ENCODE assay signal across 12 mouse cellular contexts in the genomic region with DNA sequence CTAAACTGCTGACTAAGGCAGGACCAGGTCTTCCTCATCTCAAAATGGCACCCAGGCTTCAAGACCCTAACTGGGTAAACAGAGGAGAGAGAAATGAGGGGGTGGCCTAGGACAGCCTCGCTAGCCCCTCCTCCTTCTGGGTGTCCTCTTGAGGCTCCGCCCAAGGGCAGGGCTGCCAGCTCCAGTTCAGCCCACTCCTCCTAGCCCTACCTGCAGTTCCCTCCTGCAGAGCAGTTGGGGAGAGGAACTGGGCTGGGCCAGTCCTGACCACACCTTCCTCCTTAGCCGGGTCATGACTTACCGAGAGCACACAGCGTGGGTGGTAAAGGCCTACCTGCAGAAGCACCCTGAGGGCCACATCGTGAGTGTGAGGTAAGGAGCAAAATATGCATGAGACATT. TPM values are rescaled to one million over a fixed set of nuclear protein-coding genes. Genes with fewer than 3 reads are reported as not detected.
A peak's percentile ranks its signal among the peaks of the same experiment; 100 is the strongest.
DNase-seq lines count a peak whose midpoint lies in the region; ATAC-seq lines count a peak whose summit lies in the region.
"Had no signal": no experiment of that assay in that cellular context is flagged by ENCODE, and none has a peak within 500 bp of the region (broad histone marks: within the 10 kb centered on the region; RNA-seq: fewer than 3 reads in every experiment).

No protein-coding gene starts in this region.

- no peak overlapping the region for H3K4me2 ChIP-seq in hindbrain, embryonic 13.5 days
- no peak overlapping the region for H3K4me2 ChIP-seq in hindbrain, embryonic 11.5 days (replicated peaks; ENCODE audit: low read depth, low read length)
- H3K4me2 ChIP-seq in forebrain, embryonic 15.5 days (replicated peaks), result no peak overlapping the region
- no peak overlapping the region for H3K4me2 ChIP-seq in midbrain, embryonic 12.5 days (replicated peaks)

- no peaks in the 10 kb centered on the region for H3K27me3 ChIP-seq in hindbrain, embryonic 13.5 days
- H3K27me3 ChIP-seq in hindbrain, embryonic 11.5 days (ENCODE audit: control insufficient read depth, insufficient read depth, low read length), result no peaks in the 10 kb centered on the region
- no peaks in the 10 kb centered on the region for H3K27me3 ChIP-seq in forebrain, embryonic 15.5 days
- no peaks in the 10 kb centered on the region for H3K27me3 ChIP-seq in midbrain, embryonic 12.5 days
- no peaks in the 10 kb centered on the region for H3K27me3 ChIP-seq in limb, embryonic 10.5 days (ENCODE audit: low read depth, poor library complexity, severe bottlenecking)

- H3K36me3 ChIP-seq in hindbrain, embryonic 13.5 days, result peaks cover 56% of the 10 kb centered on the region
- peaks cover 2% of the 10 kb centered on the region; the same call in 1 of the 2 replicates for H3K36me3 ChIP-seq in hindbrain, embryonic 11.5 days (ENCODE audit: control insufficient read depth, insufficient read depth, low read length)
- H3K36me3 ChIP-seq in forebrain, embryonic 15.5 days, result peaks cover 16% of the 10 kb centered on the region; the same call in 1 of the 2 replicates
- peaks cover 67% of the 10 kb centered on the region for H3K36me3 ChIP-seq in midbrain, embryonic 12.5 days
- peaks cover 92% of the 10 kb centered on the region for H3K36me3 ChIP-seq in limb, embryonic 10.5 days

- WGBS in hindbrain, embryonic 13.5 days, result 75% methylated on average over 6 of the region's 6 CpGs
- WGBS in hindbrain, embryonic 11.5 days, result 74% methylated on average over 6 of the region's 6 CpGs
- WGBS in forebrain, embryonic 15.5 days, result 63% methylated on average over 6 of the region's 6 CpGs
- 74% methylated on average over 6 of the region's 6 CpGs for WGBS in midbrain, embryonic 12.5 days
- WGBS in limb, embryonic 10.5 days, result 47% methylated on average over 6 of the region's 6 CpGs

- no peak overlapping the region for H3K9ac ChIP-seq in hindbrain, embryonic 13.5 days
- H3K9ac ChIP-seq in hindbrain, embryonic 11.5 days (ENCODE audit: low read depth, low read length), result no peak overlapping the region
- no peak overlapping the region for H3K9ac ChIP-seq in forebrain, embryonic 15.5 days (replicated peaks)
- H3K9ac ChIP-seq in midbrain, embryonic 12.5 days (replicated peaks), result no peak overlapping the region

- no peak for DNase-seq in hindbrain, embryonic 11.5 days (ENCODE audit: low spot score)
- peak; percentile 49 for DNase-seq in CD4-positive helper T cell, adult 2 months (ENCODE audit: low read depth, low spot score)
- DNase-seq in layer of hippocampus, adult 18-20 months (ENCODE audit: low spot score in 2 of 2), result no peak
- DNase-seq in limb, embryonic 10.5 days (ENCODE audit: low spot score), result no peak
- DNase-seq in cerebellum, postnatal 25 days, result no peak
- DNase-seq: gastrocnemius, postnatal 10 days; left cerebral cortex, postnatal 4 days; right cerebral cortex, postnatal 4 days had no signal

- H3K4me3 ChIP-seq in hindbrain, embryonic 13.5 days, result no peak overlapping the region
- no peak overlapping the region for H3K4me3 ChIP-seq in hindbrain, embryonic 11.5 days (ENCODE audit: low read depth, low read length)
- H3K4me3 ChIP-seq in forebrain, embryonic 15.5 days, result no peak overlapping the region
- no peak overlapping the region for H3K4me3 ChIP-seq in midbrain, embryonic 12.5 days
- H3K4me3 ChIP-seq in limb, embryonic 10.5 days, result no peak overlapping the region
- H3K4me3 ChIP-seq: myocyte had no signal

- H3K4me1 ChIP-seq in hindbrain, embryonic 13.5 days (replicated peaks), result peaks cover 70% of the 10 kb centered on the region
- no peaks in the 10 kb centered on the region for H3K4me1 ChIP-seq in hindbrain, embryonic 11.5 days (replicated peaks; ENCODE audit: control insufficient read depth, insufficient read depth, low read length)
- H3K4me1 ChIP-seq in forebrain, embryonic 15.5 days, result peaks cover 22% of the 10 kb centered on the region
- H3K4me1 ChIP-seq in midbrain, embryonic 12.5 days, result peaks cover 10% of the 10 kb centered on the region; the same call in 1 of the 2 replicates
- H3K4me1 ChIP-seq in limb, embryonic 10.5 days, result peaks cover 11% of the 10 kb centered on the region

- no peaks in the 10 kb centered on the region for H3K9me3 ChIP-seq in hindbrain, embryonic 13.5 days
- H3K9me3 ChIP-seq in hindbrain, embryonic 11.5 days (ENCODE audit: control insufficient read depth, low read length), result no peaks in the 10 kb centered on the region
- no peaks in the 10 kb centered on the region for H3K9me3 ChIP-seq in forebrain, embryonic 15.5 days
- no peaks in the 10 kb centered on the region for H3K9me3 ChIP-seq in midbrain, embryonic 12.5 days
- no peaks in the 10 kb centered on the region for H3K9me3 ChIP-seq in limb, embryonic 10.5 days (replicated peaks)

- H3K27ac ChIP-seq in hindbrain, embryonic 13.5 days, result peak overlapping the region; percentile 87
- no peak overlapping the region for H3K27ac ChIP-seq in hindbrain, embryonic 11.5 days (ENCODE audit: low read depth, low read length)
- H3K27ac ChIP-seq in forebrain, embryonic 15.5 days (replicated peaks), result peak overlapping the region; percentile 89
- peak overlapping the region; percentile 52; the same call in 1 of the 2 replicates for H3K27ac ChIP-seq in midbrain, embryonic 12.5 days (replicated peaks)
- no peak overlapping the region for H3K27ac ChIP-seq in limb, embryonic 10.5 days

- no peak for ATAC-seq in hindbrain, embryonic 13.5 days (ENCODE audit: low FRiP score)
- no peak for ATAC-seq in hindbrain, embryonic 11.5 days (ENCODE audit: low FRiP score)
- no peak for ATAC-seq in forebrain, embryonic 15.5 days (replicated peaks)
- no peak for ATAC-seq in midbrain, embryonic 12.5 days (ENCODE audit: low FRiP score, low read depth)

RNA-seq across cellular contexts. Expression of gene Chmp6, which starts 18.6 kb away (rescaled TPM):
- polyA plus RNA-seq in hindbrain, embryonic 13.5 days (2015; fragmentation: Nextera tagmentation; extraction: Ambion mirVana), result 100 and 103 TPM in 2 replicates
- polyA plus RNA-seq in hindbrain, embryonic 11.5 days (2014; fragmentation: Nextera tagmentation; extraction: Ambion mirVana), result 87.2 and 88.3 TPM in 2 replicates
- polyA plus RNA-seq in forebrain, embryonic 15.5 days (2015; fragmentation: Nextera tagmentation; extraction: Ambion mirVana), result 94.2 and 95.7 TPM in 2 replicates
- polyA plus RNA-seq in midbrain, embryonic 12.5 days (2016; fragmentation: Nextera tagmentation; extraction: Ambion mirVana), result 96.1 and 109 TPM in 2 replicates
- total RNA-seq in layer of hippocampus, adult 18-20 months (2021), result 10 to 100 TPM; 33.7 to 36.0 TPM
- 123 and 127 TPM in 2 replicates for polyA plus RNA-seq in limb, embryonic 10.5 days (2016; fragmentation: Nextera tagmentation; extraction: Ambion mirVana)

RNA-seq across cellular contexts. Expression of gene Baiap2, which starts 47.9 kb away (rescaled TPM):
- 10.0 and 12.3 TPM in 2 replicates for polyA plus RNA-seq in hindbrain, embryonic 13.5 days (2015; fragmentation: Nextera tagmentation; extraction: Ambion mirVana)
- 10.1 and 11.5 TPM in 2 replicates for polyA plus RNA-seq in hindbrain, embryonic 11.5 days (2014; fragmentation: Nextera tagmentation; extraction: Ambion mirVana)
- 28.1 and 34.0 TPM in 2 replicates for polyA plus RNA-seq in forebrain, embryonic 15.5 days (2015; fragmentation: Nextera tagmentation; extraction: Ambion mirVana)
- 10.1 and 10.2 TPM in 2 replicates for polyA plus RNA-seq in midbrain, embryonic 12.5 days (2016; fragmentation: Nextera tagmentation; extraction: Ambion mirVana)
- total RNA-seq in layer of hippocampus, adult 18-20 months (2021), result 100 to 1,000 TPM; 257 to 261 TPM
- 13.3 and 13.8 TPM in 2 replicates for polyA plus RNA-seq in limb, embryonic 10.5 days (2016; fragmentation: Nextera tagmentation; extraction: Ambion mirVana)

Comparison
In these comparisons a context has a peak if more than half of its experiments do, and no peak if none do; other contexts are left out.
1. H3K27ac ChIP-seq: peak in hindbrain, embryonic 13.5 days (single experiment), forebrain, embryonic 15.5 days (single experiment) and midbrain, embryonic 12.5 days (single experiment); none in hindbrain, embryonic 11.5 days (single experiment) and limb, embryonic 10.5 days (single experiment).